Mouse (Mus musculus): ENCODE results near the gene Slc29a4.
A peak's percentile ranks its signal among the peaks of the same experiment; 100 is the strongest.

Slc29a4 gene

GRCm38 (mm10) chr5:142696865-142697264 lies 4.6 kb downstream of the Slc29a4 start:
- DNase-seq: no peak

GRCm38 (mm10) chr5:142697742-142698141 lies 5.4 kb downstream of the Slc29a4 start:
- DNase-seq: no peak

GRCm38 (mm10) chr5:142700842-142701589 lies 8.7 kb downstream of the Slc29a4 start:
- no peak for DNase-seq

GRCm38 (mm10) chr5:142701651-142702510 lies 9.6 kb downstream of the Slc29a4 start:
- no peak for DNase-seq

GRCm38 (mm10) chr5:142702511-142703138 lies 10.3 kb downstream of the Slc29a4 start:
- no peak for DNase-seq

GRCm38 (mm10) chr5:142703569-142703968 lies 11.3 kb downstream of the Slc29a4 start:
- DNase-seq: no peak

GRCm38 (mm10) chr5:142707709-142708108 lies 15.4 kb downstream of the Slc29a4 start:
- no peak for DNase-seq

- DNase-seq: no peak
These were observed 17.1 kb downstream of the Slc29a4 start for GRCm38 (mm10) chr5:142709436-142709835.

GRCm38 (mm10) chr5:142712373-142712772 lies 20.1 kb downstream of the Slc29a4 start:
- no peak for DNase-seq

GRCm38 (mm10) chr5:142713966-142714365 lies 21.7 kb downstream of the Slc29a4 start:
- DNase-seq: no peak

- no peak for DNase-seq
These were observed 22.7 kb downstream of the Slc29a4 start for GRCm38 (mm10) chr5:142715059-142715458.

GRCm38 (mm10) chr5:142716056-142716455 lies 23.7 kb downstream of the Slc29a4 start:
- no peak for DNase-seq

GRCm38 (mm10) chr5:142718037-142718436 lies 25.7 kb downstream of the Slc29a4 start:
- peak; percentile 85 for DNase-seq

GRCm38 (mm10) chr5:142718486-142718885 lies 26.2 kb downstream of the Slc29a4 start:
- no peak for DNase-seq

- no peak for DNase-seq
These were observed 27.6 kb downstream of the Slc29a4 start for GRCm38 (mm10) chr5:142719897-142720296.

GRCm38 (mm10) chr5:142723520-142724133 lies 31.3 kb downstream of the Slc29a4 start:
- DNase-seq: peak; percentile 72

- DNase-seq: no peak
These were observed 32.0 kb downstream of the Slc29a4 start for GRCm38 (mm10) chr5:142724265-142724664.

GRCm38 (mm10) chr5:142726748-142727147 lies 34.4 kb downstream of the Slc29a4 start:
- no peak for DNase-seq

GRCm38 (mm10) chr5:142728301-142728700 lies 36.0 kb downstream of the Slc29a4 start:
- DNase-seq: no peak

- DNase-seq: no peak
These were observed 38.0 kb downstream of the Slc29a4 start for GRCm38 (mm10) chr5:142730295-142730694.

- DNase-seq: no peak
These were observed 39.6 kb downstream of the Slc29a4 start for GRCm38 (mm10) chr5:142731916-142732315.

GRCm38 (mm10) chr5:142739941-142740340 lies 47.6 kb downstream of the Slc29a4 start:
- DNase-seq: no peak

GRCm38 (mm10) chr5:142747026-142747629 lies 54.8 kb downstream of the Slc29a4 start:
- no peak for DNase-seq

Measured in kidney, adult 18-20 months (tissue).